Mouse (Mus musculus) heart, postnatal 14 days (tissue): Measurements from ENCODE around the gene Plscr4. TPM values are rescaled to one million over a fixed set of nuclear protein-coding genes. Genes with fewer than 3 reads are reported as not detected.

Source experiments
- DNase-seq, 2 experiments: peaks; one replicate each; pipeline ENCODE4 v3.0.0; 2021 to 2022
- intact Hi-C: fragments of 180-260 bp; cut with DNase I; formaldehyde crosslinking; loops from one replicate; pipeline ENCODE4 v1.15.1; 2025
- long read RNA-seq, 2 experiments: library from polyadenylated mRNA; stranded (forward); transcript quantifications; one replicate each; pipeline ENCODE4 v2.0.0; 2021
- total RNA-seq, 2 experiments: library from RNA; stranded (reverse); gene quantifications; 2 replicates each; pipeline ENCODE4 v1.2.3; 2021

The Plscr4 gene
- 10 to 100 TPM; 10.4 to 12.2 TPM for total RNA-seq
- long read RNA-seq, experiment 1, transcript Plscr4-201 (9 exons, 3,204 nt) = major isoform, 25 of 35 reads
- long read RNA-seq, experiment 1, partial matches to known transcripts = 3 of 35 reads
- long read RNA-seq, experiment 1, other reads (novel, unspliced or antisense) = 6 of 35 reads
- long read RNA-seq, experiment 2, transcript Plscr4-201 (9 exons, 3,204 nt) = major isoform, 29 of 30 reads
- long read RNA-seq, experiment 2, partial matches to known transcripts = 0 of 30 reads
- long read RNA-seq, experiment 2, other reads (novel, unspliced or antisense) = 1 of 30 reads

GRCm38 (mm10) chr9:92457261-92458058 is at the start of gene Plscr4:
Plscr4 (plus strand) TSS chr9:92457373.
- DNase-seq = peak; percentile 84 to 85
- intact Hi-C loops = loop anchor here (5.0 kb wide), 1 partner anchor 45 kb away; no protein-coding TSS in a partner anchor

- DNase-seq = no peak
- intact Hi-C loops = loop anchor here (5.0 kb wide), 1 partner anchor 47 kb away; the partner anchor contains the start of gene Plscr4
Observed at GRCm38 (mm10) chr9:92410225-92410624, 46.9 kb upstream of the Plscr4 start.

GRCm38 (mm10) chr9:92412045-92412444 is 45.1 kb upstream of the Plscr4 start:
- intact Hi-C loops = loop anchor here (5.0 kb wide), 1 partner anchor 45 kb away; the partner anchor contains the start of gene Plscr4

GRCm38 (mm10) chr9:92413684-92414083 is 43.5 kb upstream of the Plscr4 start:
- DNase-seq = peak in 1 of 2 experiments; percentile 16
- intact Hi-C loops = loop anchor here (5.0 kb wide), 1 partner anchor 44 kb away; the partner anchor contains the start of gene Plscr4

More at GRCm38 (mm10) chr9:92412045-92412444, 45.1 kb upstream of the Plscr4 start:
- peak; percentile 56 to 65 for DNase-seq

- DNase-seq = no peak
- intact Hi-C loops = no loop called here
Observed at GRCm38 (mm10) chr9:92437781-92438180, 19.4 kb upstream of the Plscr4 start.

GRCm38 (mm10) chr9:92441468-92441867 is 15.7 kb upstream of the Plscr4 start:
- DNase-seq = no peak

GRCm38 (mm10) chr9:92444536-92444935 is 12.6 kb upstream of the Plscr4 start:
- intact Hi-C loops = no loop called here
- no peak for DNase-seq

More at GRCm38 (mm10) chr9:92441468-92441867, 15.7 kb upstream of the Plscr4 start:
- intact Hi-C loops = no loop called here

- intact Hi-C loops = loop anchor here (5.0 kb wide), 1 partner anchor 44 kb away; no protein-coding TSS in a partner anchor
- no peak for DNase-seq
Observed at GRCm38 (mm10) chr9:92456605-92457004, 568 bp upstream of the Plscr4 start.

GRCm38 (mm10) chr9:92458059-92458402 is 858 bp downstream of the Plscr4 start:
- DNase-seq = no peak
- intact Hi-C loops = loop anchor here (5.0 kb wide), 1 partner anchor 46 kb away; no protein-coding TSS in a partner anchor

- intact Hi-C loops = loop anchor here (5.0 kb wide), 1 partner anchor 46 kb away; no protein-coding TSS in a partner anchor
- no peak for DNase-seq
Observed at GRCm38 (mm10) chr9:92458418-92458817, 1.2 kb downstream of the Plscr4 start.

- intact Hi-C loops = no loop called here
- DNase-seq = no peak
Observed at GRCm38 (mm10) chr9:92467724-92468123, 10.6 kb downstream of the Plscr4 start.

GRCm38 (mm10) chr9:92472256-92472855 is 15.2 kb downstream of the Plscr4 start:
- intact Hi-C loops = no loop called here
- DNase-seq = no peak

- intact Hi-C loops = no loop called here
Observed at GRCm38 (mm10) chr9:92473178-92473577, 16.0 kb downstream of the Plscr4 start.

GRCm38 (mm10) chr9:92474244-92474643 is 17.1 kb downstream of the Plscr4 start:
- no peak for DNase-seq
- intact Hi-C loops = no loop called here

More at GRCm38 (mm10) chr9:92473178-92473577, 16.0 kb downstream of the Plscr4 start:
- no peak for DNase-seq

- no peak for DNase-seq
- intact Hi-C loops = no loop called here
Observed at GRCm38 (mm10) chr9:92481663-92482062, 24.5 kb downstream of the Plscr4 start.

- intact Hi-C loops = no loop called here
- no peak for DNase-seq
Observed at GRCm38 (mm10) chr9:92482551-92482950, 25.4 kb downstream of the Plscr4 start.

- intact Hi-C loops = no loop called here
- DNase-seq = no peak
Observed at GRCm38 (mm10) chr9:92484710-92485267, 27.6 kb downstream of the Plscr4 start.

- intact Hi-C loops = no loop called here
- DNase-seq = no peak
Observed at GRCm38 (mm10) chr9:92489857-92490256, 32.7 kb downstream of the Plscr4 start.

- DNase-seq = no peak
- intact Hi-C loops = no loop called here
Observed at GRCm38 (mm10) chr9:92490319-92490718, 33.1 kb downstream of the Plscr4 start.

GRCm38 (mm10) chr9:92491274-92491673 is 34.1 kb downstream of the Plscr4 start:
- intact Hi-C loops = no loop called here
- DNase-seq = no peak
